Mouse (Mus musculus): Measurements from ENCODE around the gene 2610042L04Rik.
"Not testable (repeated sequence)": the region's sequence is repeated elsewhere in the genome, so short reads cannot be mapped to it uniquely, and the experiment has no call there.

The 2610042L04Rik gene

DNA sequence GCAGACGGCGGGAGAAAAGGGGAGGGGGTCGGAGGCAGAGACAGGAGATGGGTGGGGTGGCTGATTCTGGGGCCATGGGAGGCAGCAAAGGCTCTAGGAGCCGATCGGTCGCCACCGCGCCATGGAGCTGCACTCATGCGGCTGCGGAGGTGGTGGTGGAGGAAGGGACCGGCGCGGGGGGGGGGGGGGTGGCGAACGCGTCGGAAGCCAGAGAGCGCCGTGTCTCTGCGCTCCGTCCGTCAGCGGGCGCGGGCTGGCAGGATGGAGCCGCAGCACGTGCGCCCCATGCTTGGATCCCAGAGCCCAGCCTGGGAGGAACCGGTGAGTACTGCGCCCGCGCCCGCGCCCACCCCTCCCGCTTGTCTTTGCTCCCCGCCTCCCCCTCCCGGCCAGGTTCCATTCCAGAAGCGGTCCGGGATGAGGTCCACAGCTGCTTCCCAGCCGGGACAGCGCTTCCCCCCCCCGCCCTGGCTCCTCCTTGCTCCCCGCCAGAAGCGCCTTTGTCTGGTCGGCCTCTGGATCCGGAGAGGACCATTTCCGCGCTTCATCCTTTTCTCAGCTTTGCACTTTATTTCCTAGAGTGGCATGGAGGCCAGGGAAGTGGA, at the start of gene 2610042L04Rik:
TSS of gene 2610042L04Rik (plus strand) at position 288 of the 605 bp plus-strand sequence.
- peak; percentile 12 for DNase-seq

DNA sequence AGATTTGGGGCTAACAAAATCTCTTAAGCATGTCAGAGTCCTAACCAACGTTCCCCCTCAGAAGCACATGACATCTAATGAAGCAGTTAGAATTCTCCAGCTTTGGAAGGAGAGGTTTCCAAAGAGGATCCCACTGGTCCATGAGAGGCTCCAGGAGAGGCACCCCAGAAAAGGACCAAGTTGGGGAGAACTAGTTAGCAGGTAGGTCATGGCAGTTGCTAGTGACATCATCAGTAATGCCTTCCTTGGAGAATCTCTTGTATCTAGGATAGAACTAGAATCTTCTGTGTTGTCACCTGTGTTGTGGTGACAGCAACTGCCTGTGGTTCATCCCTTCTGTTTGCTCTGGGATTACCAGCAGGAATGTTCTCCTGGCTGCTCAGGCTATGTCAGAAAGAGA, 17.6 kb upstream of the 2610042L04Rik start, which contains the start of gene Gm3149:
TSS of gene Gm3149 (plus strand) at position 301 of the 400 bp plus-strand sequence.
- not testable (repeated sequence) for DNase-seq

DNA sequence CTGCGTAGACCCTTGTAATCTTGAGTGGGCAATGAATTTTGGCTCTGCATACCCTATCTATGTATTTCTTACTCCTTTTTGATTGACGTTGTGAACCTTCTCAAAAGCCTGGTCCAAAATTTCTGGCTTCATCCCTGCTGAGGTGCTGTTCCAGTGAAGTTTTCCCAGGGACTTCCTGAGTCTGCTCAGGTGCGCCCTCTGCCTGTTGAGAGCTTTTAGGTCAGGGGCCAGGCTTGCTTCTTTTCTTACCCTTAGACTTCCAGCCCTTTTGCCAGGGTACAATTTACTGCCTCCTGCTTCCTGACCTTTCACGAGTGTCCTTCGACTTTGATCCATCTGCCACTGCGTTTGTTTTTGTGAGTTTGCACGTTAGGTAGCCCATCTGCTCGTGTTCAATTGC, 943 bp downstream of the 2610042L04Rik start:
- not testable (repeated sequence) for DNase-seq

DNA sequence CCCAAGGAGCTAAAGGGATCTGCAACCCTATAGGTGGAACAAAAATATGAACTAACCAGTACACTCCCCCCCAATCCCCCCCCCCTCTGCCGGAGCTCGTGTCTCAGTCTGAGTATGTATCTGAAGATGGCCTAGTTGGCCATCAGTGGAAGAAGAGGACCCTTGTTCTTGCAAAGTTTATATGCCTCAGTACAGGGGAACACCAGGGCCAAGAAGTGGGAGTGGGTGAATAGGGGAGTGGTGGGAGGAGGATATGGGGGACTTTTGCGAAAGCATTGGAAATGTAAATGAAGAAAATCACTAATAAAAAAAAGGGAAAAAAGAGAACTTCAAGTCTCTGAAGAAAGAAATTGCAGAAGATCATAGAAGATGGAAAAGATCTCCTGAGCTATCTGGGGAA, 34.4 kb downstream of the 2610042L04Rik start:
- not testable (repeated sequence) for DNase-seq

DNA sequence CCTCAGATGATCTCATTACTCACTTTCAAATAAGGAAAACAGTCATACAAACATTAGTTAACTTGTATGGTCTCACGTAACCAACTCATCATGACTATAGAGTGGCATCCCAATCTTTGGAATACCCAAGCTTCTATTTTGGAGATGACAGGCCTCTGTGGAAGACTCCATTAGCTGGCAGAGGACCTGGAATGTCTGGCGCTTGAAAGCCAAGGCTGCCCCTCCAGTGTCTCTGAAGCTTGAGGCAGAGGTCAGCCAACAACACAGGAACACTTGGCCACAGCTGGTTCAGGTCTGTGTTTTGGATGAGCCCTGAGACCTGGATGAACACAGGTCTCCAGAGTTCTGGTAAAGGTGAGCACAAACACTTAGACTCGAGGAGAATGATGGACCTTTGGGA, 35.1 kb downstream of the 2610042L04Rik start:
- not testable (repeated sequence) for DNase-seq

GRCm38 (mm10) chr14:4377871-4378270, 43.3 kb downstream of the 2610042L04Rik start:
- not testable (repeated sequence) for DNase-seq

GRCm38 (mm10) chr14:4385606-4386005, 51.0 kb downstream of the 2610042L04Rik start:
- DNase-seq, result not testable (repeated sequence)

- not testable (repeated sequence) for DNase-seq
These were observed 58.4 kb downstream of the 2610042L04Rik start for GRCm38 (mm10) chr14:4392841-4393530.

- not testable (repeated sequence) for DNase-seq
These were observed 62.7 kb downstream of the 2610042L04Rik start, which contains the start of gene Gm3159 for GRCm38 (mm10) chr14:4397226-4397625. Gene Gm3159 (plus strand): TSS chr14:4397526.

- DNase-seq, result not testable (repeated sequence)
These were observed 64.1 kb downstream of the 2610042L04Rik start for GRCm38 (mm10) chr14:4398624-4399023.

DNA sequence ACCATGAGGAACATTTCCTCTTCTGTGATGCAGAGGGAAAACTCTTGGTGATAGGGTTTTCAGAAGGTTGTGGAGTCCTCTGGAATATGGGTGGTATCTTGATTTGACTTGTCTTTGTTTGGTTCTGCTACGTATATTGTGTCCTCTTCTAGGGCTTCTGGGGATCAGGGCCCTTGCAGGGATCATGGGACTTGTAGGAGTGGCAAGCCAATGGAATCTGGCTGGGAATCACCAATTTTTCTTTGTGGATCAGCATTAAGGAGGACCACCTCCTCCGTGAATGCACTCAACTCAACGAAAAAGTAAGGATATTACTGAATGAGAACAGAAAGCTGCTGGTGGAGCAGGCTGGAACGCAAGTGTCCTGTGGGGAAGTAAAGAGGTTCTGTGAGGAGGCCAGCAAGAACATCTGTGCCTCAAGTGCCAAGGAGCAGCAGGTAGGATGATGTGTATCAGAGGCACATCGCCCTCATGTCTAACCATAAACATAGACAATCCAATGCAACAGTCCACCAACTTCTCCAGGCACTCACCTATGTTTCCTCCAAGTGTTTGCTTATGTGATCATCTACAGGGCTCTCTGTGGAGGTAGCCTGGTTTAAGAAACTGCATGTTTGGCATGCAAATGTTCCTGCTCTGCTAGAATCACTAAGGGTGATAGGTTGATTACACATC, 65.7 kb downstream of the 2610042L04Rik start:
- not testable (repeated sequence) for DNase-seq

- not testable (repeated sequence) for DNase-seq
These were observed 66.7 kb downstream of the 2610042L04Rik start for GRCm38 (mm10) chr14:4401245-4401644.

DNA sequence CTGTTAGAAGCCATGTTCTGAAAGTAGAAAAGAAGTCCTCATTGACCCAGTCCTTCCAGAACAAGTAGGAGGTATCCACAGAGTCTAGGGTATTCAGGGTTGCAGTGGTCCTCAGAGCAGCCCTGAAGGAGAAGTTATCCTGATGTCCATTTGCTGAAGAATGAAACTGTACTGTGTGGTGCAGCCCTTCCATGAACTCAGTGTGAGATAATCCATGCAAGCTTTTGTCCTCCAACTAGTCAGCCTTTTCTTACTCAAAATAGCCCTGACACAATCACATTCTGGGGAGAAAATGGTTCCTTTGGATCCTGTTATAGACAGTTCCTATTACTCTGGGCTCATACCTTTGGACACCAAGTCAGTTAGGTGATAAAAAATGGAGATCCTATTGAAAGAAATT, 69.3 kb downstream of the 2610042L04Rik start:
- DNase-seq, result not testable (repeated sequence)

All from right cerebral cortex, postnatal 4 days (tissue).